Mouse (Mus musculus) kidney, adult 2 months (tissue): Measurements from ENCODE around the gene Urad.

Experiments used
- CTCF ChIP-seq: fragments of 200-500 bp; conservative IDR thresholded peaks from 2 replicates; pipeline ENCODE4 v1.5.1; 2011; ENCODE audit warnings: low read depth, mild to moderate bottlenecking, control low read depth, low read length, moderate library complexity, mixed read lengths; ENCODE audit not compliant: insufficient read depth, insufficient read length
- POLR2A ChIP-seq: fragments of 200-500 bp; IDR thresholded peaks from one replicate; pipeline ENCODE4 v1.6.1; 2011; ENCODE audit warnings: low read depth, low read length, control low read depth

DNA sequence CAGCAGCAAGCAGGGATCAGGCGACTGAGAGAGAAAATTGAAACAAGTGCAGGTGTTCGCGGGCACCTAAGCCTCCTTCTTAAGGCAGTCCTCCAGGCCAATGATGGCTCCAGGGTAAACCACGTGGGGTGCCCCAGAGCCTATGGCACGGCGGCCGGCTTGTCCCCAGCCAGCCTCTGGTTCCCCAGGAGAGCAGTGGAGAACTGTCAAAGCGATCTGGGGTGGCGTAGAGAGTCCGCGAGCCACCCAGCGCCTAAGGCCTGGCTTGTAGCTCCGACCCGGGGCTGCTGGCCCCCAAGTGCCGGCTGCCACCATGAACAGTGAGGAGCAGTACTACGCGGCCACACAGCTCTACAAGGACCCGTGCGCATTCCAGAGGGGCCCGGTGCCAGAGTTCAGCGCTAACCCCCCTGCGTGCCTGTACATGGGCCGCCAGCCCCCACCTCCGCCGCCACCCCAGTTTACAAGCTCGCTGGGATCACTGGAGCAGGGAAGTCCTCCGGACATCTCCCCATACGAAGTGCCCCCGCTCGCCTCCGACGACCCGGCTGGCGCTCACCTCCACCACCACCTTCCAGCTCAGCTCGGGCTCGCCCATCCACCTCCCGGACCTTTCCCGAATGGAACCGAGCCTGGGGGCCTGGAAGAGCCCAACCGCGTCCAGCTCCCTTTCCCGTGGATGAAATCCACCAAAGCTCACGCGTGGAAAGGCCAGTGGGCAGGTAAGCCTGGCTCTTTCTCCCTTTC lies 52.1 kb downstream of the Urad start, which contains the start of gene Pdx1:
- TF ChIP-seq CTCF (no peak), POLR2A (no peak)
